Mouse (Mus musculus) midbrain, embryonic 10.5 days (tissue): ENCODE results near the gene Ciita. TPM values are rescaled to one million over a fixed set of nuclear protein-coding genes. Genes with fewer than 3 reads are reported as not detected.

Source experiments
- DNase-seq: peaks from one replicate; pipeline ENCODE4 v3.0.0-alpha.2; 2017; ENCODE audit warnings: low spot score
- H3K27ac ChIP-seq: fragments of 300-500 bp; sonication (generic); replicated peaks from 2 replicates; pipeline ENCODE4 v1.5.1; 2016; ENCODE audit warnings: mild to moderate bottlenecking
- H3K27me3 ChIP-seq: fragments of 300-500 bp; sonication (generic); 2 replicates; pipeline ENCODE4 v1.6.1; 2016; ENCODE audit warnings: low read depth, mild to moderate bottlenecking; ENCODE audit not compliant: poor library complexity, severe bottlenecking
- H3K36me3 ChIP-seq: fragments of 300-500 bp; sonication (generic); 2 replicates; pipeline ENCODE4 v1.6.1; 2016; ENCODE audit warnings: mild to moderate bottlenecking, moderate library complexity
- H3K4me1 ChIP-seq: fragments of 300-500 bp; sonication (generic); 2 replicates; pipeline ENCODE4 v1.6.1; 2016
- H3K4me3 ChIP-seq: fragments of 300-500 bp; sonication (generic); 2 replicates; pipeline ENCODE4 v1.5.1; 2016; ENCODE audit warnings: mild to moderate bottlenecking, moderate library complexity
- H3K9me3 ChIP-seq: fragments of 300-500 bp; sonication (generic); replicated peaks from 2 replicates; pipeline ENCODE4 v1.6.1; 2016; ENCODE audit warnings: mild to moderate bottlenecking
- WGBS: fragments of 180-500 bp; shearing (Covaris S2); methylation state at CpG from one replicate; pipeline ENCODE4 v1.1.7; 2016; 5-methylcytosine and 5-hydroxymethylcytosine counted together
- polyA plus RNA-seq: library from polyadenylated mRNA; unstranded; fragments of >200 nt; fragmentation: Nextera tagmentation; extraction: Ambion mirVana; gene quantifications from 2 replicates; pipeline ENCODE4 v1.2.1, GENCODE M21; 2016

The Ciita gene
- 0.16 and 0.22 TPM in 2 replicates for polyA plus RNA-seq

DNA sequence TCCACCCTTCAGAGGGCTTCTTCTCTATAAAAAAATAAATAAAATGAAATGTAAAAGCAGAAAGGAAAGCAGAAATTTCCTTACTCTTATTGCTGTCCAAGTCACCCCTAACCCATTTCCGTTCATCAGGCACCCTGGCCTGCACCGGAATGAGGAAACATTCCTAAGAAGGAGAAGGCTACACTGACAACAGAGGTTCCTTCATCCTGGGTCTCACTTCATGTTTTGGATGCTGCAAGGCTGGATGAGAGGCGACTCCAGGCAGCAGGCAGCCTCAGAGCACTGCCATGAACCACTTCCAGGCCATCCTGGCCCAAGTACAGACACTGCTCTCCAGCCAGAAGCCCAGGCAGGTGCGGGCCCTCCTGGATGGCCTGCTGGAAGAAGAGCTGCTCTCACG is at the start of gene Ciita:
Ciita (plus strand) TSS at position 203 of the 400 bp plus-strand sequence.
- Histone ChIP-seq H3K36me3 (no peaks in the 10 kb centered on the region), H3K27me3 (no peaks in the 10 kb centered on the region), H3K4me3 (no peak within 1 kb of the TSS), H3K9me3 (no peaks in the 10 kb centered on the region), H3K4me1 (no peaks in the 10 kb centered on the region), H3K27ac (no peak within 1 kb of the TSS)
- 75% methylated on average over 5 of the region's 5 CpGs for WGBS
- DNase-seq, result no peak

DNA sequence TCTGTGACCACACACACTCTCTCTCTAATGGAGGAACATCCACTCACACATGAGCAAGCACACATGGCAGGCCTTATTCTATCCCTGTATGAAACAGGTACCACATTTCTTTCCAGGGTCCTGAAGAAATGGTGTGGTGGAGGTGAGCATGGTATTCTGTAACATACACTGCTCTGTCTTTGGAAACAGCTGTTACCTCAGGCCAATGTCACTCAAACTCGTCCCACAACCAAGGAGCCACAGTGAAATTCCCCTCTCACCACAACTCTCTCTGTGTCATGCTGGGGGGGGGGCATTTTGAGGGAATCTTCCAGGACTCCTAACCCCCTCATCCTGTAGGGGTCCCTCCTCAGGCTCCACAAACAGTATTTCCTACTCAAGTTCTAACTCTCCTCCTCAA is 47.9 kb upstream of the Ciita start:
- WGBS, result 91% methylated on average over 1 of the region's 1 CpGs

DNA sequence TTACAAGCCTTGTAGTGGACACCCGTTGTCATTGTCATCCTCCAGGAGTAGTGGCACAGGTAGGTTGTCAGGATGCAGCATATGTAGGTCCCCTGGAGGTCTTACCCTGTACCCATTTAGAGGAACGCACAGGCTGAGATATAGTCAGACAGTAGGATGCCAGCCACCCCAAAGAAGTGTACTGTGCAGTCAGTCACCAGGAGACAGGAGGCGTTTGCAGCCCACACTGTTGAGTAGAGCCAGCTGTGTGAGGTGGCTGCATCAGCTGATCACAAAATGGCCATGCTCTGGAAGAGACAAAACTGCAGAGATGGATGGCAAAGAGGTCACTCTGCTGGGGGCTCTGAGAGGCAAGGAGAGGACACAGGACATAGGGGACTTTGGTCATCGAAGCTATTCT is 47.5 kb upstream of the Ciita start:
- 91% methylated on average over 4 of the region's 4 CpGs for WGBS
- H3K9me3 ChIP-seq, result no peaks in the 10 kb centered on the region

More for the DNA sequence above, 47.9 kb upstream of the Ciita start:
- H3K36me3 ChIP-seq, result peaks cover 13% of the 10 kb centered on the region
- no peaks in the 10 kb centered on the region for H3K9me3 ChIP-seq
- no peak for DNase-seq
- H3K4me3 ChIP-seq, result no peak overlapping the region
- H3K27me3 ChIP-seq, result no peaks in the 10 kb centered on the region
- no peak overlapping the region for H3K27ac ChIP-seq
- H3K4me1 ChIP-seq, result no peaks in the 10 kb centered on the region

DNA sequence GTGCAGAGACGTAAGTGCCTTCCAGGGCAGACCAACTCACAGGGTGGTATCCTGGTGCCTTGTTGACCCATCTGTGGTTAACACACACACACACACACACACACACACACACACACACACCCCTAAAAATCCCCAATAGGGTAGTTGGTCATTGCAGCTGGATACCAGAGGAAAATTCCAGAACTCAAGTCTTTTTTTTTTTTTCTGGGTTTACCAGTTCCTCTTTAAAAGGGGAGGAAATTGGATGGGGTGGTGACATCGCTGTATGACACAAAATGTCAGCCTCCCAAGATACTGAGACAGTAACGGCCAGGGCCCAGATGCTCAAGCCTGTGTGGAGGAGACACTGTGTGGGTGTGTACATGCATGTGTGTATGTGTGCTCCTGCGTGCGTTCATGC is 46.5 kb upstream of the Ciita start:
- no peak overlapping the region for H3K4me3 ChIP-seq
- H3K9me3 ChIP-seq, result no peaks in the 10 kb centered on the region
- no peak overlapping the region for H3K27ac ChIP-seq
- WGBS, result 89% methylated on average over 5 of the region's 5 CpGs
- no peak for DNase-seq
- H3K27me3 ChIP-seq, result no peaks in the 10 kb centered on the region
- no peaks in the 10 kb centered on the region for H3K4me1 ChIP-seq
- H3K36me3 ChIP-seq, result peaks cover 12% of the 10 kb centered on the region; the same call in 1 of the 2 replicates

More for the DNA sequence above, 47.5 kb upstream of the Ciita start:
- peaks cover 8% of the 10 kb centered on the region for H3K36me3 ChIP-seq
- H3K4me3 ChIP-seq, result no peak overlapping the region
- H3K27ac ChIP-seq, result no peak overlapping the region
- DNase-seq, result no peak
- no peaks in the 10 kb centered on the region for H3K27me3 ChIP-seq
- no peaks in the 10 kb centered on the region for H3K4me1 ChIP-seq

DNA sequence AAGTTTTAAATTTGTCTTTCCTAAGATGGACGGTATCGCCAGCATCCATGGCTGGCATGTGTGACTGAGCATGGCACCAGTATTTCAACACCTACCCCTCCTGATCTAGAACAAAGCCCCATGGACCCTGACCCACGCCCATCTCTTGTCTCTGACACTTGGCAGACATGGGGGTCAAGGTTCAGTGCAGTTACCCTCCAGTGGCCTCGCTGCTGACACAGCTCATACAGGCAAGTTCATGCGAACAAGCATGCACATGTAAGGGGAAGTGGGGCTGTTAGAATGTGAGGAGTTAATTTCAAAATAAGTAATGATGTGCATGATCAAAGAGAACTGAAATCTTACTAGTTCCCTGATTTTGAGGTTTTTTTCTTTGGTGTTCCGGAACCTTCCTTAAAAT is 43.7 kb upstream of the Ciita start:
- H3K4me3 ChIP-seq, result no peak overlapping the region
- no peaks in the 10 kb centered on the region for H3K27me3 ChIP-seq
- H3K9me3 ChIP-seq, result no peaks in the 10 kb centered on the region
- no peaks in the 10 kb centered on the region for H3K4me1 ChIP-seq
- 88% methylated on average over 6 of the region's 6 CpGs for WGBS
- no peak for DNase-seq
- H3K36me3 ChIP-seq, result peaks cover 12% of the 10 kb centered on the region; the same call in 1 of the 2 replicates
- no peak overlapping the region for H3K27ac ChIP-seq

DNA sequence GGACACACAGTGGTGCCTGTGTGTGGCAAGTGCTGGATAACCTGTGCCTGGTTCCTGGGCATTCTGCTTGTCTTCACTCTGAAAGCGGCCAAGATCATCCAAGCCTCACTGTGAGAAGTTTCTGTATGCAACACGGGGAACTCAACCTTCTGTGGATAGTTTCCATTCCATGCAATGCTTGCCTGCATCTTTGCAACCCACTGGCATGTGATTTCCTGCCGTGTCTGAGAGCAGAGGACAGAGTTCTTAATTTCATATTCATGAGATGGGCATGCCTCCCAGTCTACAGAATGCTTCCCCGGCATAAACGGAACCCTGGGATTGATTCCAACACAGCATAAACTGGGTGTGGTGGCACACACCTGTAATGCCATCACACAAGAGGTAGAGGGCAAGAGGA is 41.8 kb upstream of the Ciita start:
- Histone ChIP-seq H3K36me3 (peaks cover 12% of the 10 kb centered on the region; the same call in 1 of the 2 replicates), H3K4me3 (no peak overlapping the region), H3K4me1 (no peaks in the 10 kb centered on the region), H3K9me3 (no peaks in the 10 kb centered on the region), H3K27ac (no peak overlapping the region), H3K27me3 (no peaks in the 10 kb centered on the region)
- WGBS, result 91% methylated on average over 5 of the region's 5 CpGs
- no peak for DNase-seq

DNA sequence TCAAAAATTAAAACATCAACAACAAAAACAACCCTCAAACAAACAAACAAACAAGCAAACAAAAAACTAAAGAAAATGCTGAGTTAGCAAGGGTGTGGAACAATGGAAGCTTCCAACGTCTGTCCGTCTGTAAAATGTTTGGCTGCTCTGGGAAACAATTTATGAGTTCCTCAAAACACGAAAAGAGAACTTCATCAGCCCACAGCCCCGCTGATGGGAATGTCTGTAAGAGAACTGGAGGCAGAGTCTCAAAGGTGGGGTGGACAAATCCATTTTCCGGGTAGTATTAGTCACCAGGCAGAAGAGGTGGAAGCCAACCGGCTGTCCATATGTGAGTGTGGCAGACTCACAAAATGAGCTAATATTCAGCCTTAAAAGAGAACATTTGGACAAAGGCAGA is 38.5 kb upstream of the Ciita start:
- WGBS, result 84% methylated on average over 6 of the region's 6 CpGs
- H3K36me3 ChIP-seq, result peaks cover 10% of the 10 kb centered on the region; the same call in 1 of the 2 replicates
- no peak for DNase-seq
- no peaks in the 10 kb centered on the region for H3K9me3 ChIP-seq
- H3K27ac ChIP-seq, result no peak overlapping the region
- H3K4me1 ChIP-seq, result peaks cover 8% of the 10 kb centered on the region
- no peak overlapping the region for H3K4me3 ChIP-seq
- H3K27me3 ChIP-seq, result no peaks in the 10 kb centered on the region

DNA sequence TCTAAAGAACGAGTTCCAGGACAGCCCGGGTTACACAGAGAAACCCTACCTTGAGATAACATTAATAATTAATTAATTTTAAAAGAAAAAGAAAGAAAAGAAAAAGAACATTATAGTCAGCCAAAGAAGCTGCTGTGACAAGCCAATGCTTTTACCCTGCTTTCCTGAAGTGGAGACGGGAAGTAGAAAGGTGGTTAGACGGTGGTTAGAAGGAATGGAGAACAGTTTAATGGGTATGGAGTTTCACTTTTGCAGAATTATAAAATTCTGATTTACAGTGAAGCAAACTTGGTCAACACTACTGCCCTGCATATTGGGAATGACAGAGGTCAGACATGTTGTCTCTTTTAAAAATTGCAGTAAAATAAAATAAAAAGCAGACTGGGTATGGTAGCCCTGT is 38.1 kb upstream of the Ciita start:
- DNase-seq, result no peak
- WGBS, result 91% methylated on average over 4 of the region's 4 CpGs
- H3K9me3 ChIP-seq, result no peaks in the 10 kb centered on the region
- H3K4me3 ChIP-seq, result no peak overlapping the region
- peaks cover 12% of the 10 kb centered on the region for H3K4me1 ChIP-seq
- H3K27me3 ChIP-seq, result no peaks in the 10 kb centered on the region
- peaks cover 10% of the 10 kb centered on the region; the same call in 1 of the 2 replicates for H3K36me3 ChIP-seq
- H3K27ac ChIP-seq, result no peak overlapping the region

DNA sequence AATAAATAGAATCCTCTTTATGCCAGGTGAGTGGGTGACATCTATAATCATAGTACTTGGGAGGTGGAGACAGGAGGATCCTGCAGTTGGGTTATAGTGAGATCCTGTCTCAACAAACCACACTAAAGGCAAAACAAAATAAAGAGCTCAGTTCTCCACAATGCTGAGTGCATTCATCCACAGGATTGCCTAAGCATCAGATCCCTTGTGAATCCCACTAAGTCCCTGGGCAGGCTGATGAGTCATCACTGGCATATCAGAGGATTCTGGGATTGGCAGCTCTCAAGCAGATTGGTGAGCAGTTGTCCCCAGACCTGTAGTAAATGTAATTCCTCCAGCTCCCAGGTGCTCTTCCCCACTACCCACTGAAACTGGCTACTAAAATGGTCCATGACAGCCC is 36.1 kb upstream of the Ciita start:
- Histone ChIP-seq H3K4me3 (no peak overlapping the region), H3K27me3 (no peaks in the 10 kb centered on the region), H3K9me3 (no peaks in the 10 kb centered on the region), H3K36me3 (no peaks in the 10 kb centered on the region), H3K4me1 (peaks cover 25% of the 10 kb centered on the region), H3K27ac (no peak overlapping the region)
- DNase-seq, result no peak

DNA sequence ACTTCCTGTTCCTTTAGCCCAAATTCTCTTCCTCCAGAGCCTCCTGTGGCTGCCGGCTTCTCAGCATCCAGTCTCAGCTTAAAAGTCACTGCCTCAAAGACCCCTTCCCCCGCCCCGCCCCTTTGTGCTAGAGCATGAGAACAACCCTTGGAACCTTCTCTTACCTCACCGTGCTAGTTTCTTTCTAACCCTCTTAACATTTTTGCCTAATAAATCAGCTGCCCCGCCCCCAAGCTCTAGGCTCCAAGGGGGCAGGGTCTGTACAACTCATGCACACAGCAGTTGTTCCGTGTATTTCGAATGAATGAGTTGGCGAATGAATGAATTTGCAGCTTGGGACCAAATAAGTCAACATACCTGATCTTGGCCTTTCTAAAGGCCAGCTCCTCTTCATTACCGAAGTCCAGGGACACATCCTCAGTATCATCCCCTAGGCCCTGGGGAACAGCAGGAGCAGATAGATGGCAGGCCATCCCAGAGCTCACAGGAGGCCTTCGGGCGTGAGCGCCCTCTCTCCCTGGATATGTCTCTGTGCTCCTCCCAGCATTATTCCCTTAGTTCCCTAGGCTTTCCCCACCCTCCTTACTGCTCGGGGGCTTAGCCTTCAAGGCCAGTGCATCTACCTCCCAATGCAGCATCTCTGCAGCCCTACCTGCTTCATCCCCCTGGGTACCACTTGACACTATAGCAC is 33.1 kb upstream of the Ciita start:
- no peaks in the 10 kb centered on the region for H3K27me3 ChIP-seq
- H3K4me1 ChIP-seq, result peaks cover 25% of the 10 kb centered on the region
- H3K4me3 ChIP-seq, result peak overlapping the region; percentile 58
- 16% methylated on average over 13 of the region's 13 CpGs for WGBS
- peak; percentile 28 for DNase-seq
- H3K36me3 ChIP-seq, result no peaks in the 10 kb centered on the region
- H3K27ac ChIP-seq, result peak overlapping the region; percentile 87
- no peaks in the 10 kb centered on the region for H3K9me3 ChIP-seq

DNA sequence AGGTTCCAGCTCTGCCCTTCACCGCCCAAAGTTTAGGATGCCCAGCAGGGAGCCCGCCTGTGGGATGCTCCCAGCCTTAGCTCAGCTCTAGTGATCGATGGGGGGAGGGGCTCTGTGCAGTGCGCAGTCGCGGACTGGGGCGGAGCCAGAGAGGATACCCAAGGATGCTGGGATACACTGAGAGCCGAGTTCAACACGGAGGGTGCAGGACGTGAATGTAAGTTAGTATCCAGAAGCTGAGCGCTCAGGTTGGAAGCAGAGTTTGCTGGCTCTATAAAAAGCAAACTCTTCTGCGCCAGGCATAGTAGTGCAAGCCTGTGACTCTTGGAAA is 32.6 kb upstream of the Ciita start, which contains the start of gene Tvp23a:
Tvp23a (minus strand) TSS at position 99 of the 331 bp plus-strand sequence.
- DNase-seq, result peak; percentile 89
- H3K27me3 ChIP-seq, result no peaks in the 10 kb centered on the region
- H3K27ac ChIP-seq, result peak within 1 kb of the TSS; percentile 87
- peaks cover 25% of the 10 kb centered on the region for H3K4me1 ChIP-seq
- 1% methylated on average over 12 of the region's 12 CpGs for WGBS
- no peaks in the 10 kb centered on the region for H3K9me3 ChIP-seq
- no peaks in the 10 kb centered on the region for H3K36me3 ChIP-seq
- H3K4me3 ChIP-seq, result peak within 1 kb of the TSS; percentile 58

DNA sequence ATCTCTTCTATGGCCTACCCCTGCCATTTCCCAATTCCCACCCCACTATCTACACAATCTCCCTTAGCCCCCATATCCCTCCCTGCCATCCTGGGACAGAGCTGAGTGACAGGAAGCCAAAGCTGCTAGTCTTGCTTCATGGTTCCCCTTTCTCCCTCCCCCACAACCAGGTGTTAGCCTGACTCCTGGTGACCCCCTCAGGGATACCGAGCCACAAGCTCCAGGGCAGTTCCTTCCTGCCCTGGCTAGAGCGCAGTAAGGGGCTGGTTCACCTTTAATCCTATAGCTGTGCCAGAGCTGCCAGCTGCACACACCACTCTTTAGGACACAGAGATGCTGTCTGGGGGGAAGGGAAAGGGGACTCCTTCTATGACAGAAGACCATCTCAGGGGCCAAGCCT is 32.1 kb upstream of the Ciita start:
- WGBS, result 75% methylated on average over 2 of the region's 2 CpGs
- no peaks in the 10 kb centered on the region for H3K9me3 ChIP-seq
- no peak for DNase-seq

DNA sequence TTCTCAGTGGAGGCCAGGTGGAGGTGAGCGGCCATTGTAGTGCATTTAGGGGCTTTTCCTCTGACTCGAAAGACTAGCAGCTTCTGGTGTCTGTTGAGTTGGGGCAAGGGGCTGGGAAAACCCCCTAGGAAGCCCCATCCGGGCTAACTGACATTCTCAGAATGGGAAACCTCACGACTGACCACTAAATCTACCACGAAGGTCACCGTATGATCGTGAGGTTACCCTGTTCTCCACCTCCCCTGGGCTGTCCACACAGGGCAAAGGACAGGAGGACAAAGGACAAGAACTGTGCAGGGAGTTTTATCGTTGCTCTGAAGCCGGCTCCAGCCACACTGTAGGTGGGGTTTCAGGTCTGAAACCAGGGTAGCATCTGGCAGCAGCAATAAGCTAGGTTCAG is 30.9 kb upstream of the Ciita start:
- H3K27ac ChIP-seq, result no peak overlapping the region
- WGBS, result 85% methylated on average over 9 of the region's 9 CpGs
- no peak overlapping the region for H3K4me3 ChIP-seq
- H3K4me1 ChIP-seq, result peaks cover 25% of the 10 kb centered on the region
- no peaks in the 10 kb centered on the region for H3K36me3 ChIP-seq
- H3K27me3 ChIP-seq, result no peaks in the 10 kb centered on the region
- DNase-seq, result no peak
- H3K9me3 ChIP-seq, result no peaks in the 10 kb centered on the region

More for the DNA sequence above, 32.1 kb upstream of the Ciita start:
- Histone ChIP-seq H3K27me3 (no peaks in the 10 kb centered on the region), H3K4me3 (peak overlapping the region; percentile 58), H3K36me3 (no peaks in the 10 kb centered on the region), H3K27ac (peak overlapping the region; percentile 87), H3K4me1 (peaks cover 25% of the 10 kb centered on the region)
